Mouse (Mus musculus): ENCODE measurements at regions not wholly inside any gene's neighbourhood (a gene's known extent, or its start where the extent isn't known, plus 50 kb on each side); places are given as distances from the start of the nearest gene placed in this dataset.

DNA sequence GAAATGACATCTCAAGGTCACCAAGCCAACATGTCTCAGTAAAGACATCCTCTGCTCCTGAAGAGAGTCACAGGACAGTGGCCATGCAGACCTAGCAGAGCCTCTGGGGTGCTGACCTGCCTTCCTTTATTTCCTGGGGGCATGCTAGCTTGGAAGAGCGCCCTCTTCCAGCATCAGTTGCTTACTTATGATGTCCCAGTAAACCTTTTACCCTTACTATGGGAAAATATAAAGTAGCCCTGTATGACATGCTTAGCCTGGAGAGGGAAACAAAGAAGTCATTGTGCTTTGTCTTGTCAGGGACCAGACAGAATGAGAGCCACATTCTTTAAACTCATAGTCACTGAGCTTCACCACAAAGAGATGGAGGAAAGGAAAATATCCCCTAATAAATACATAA, 82.9 kb downstream of the Postn start:
- DNase-seq = no peak

DNA sequence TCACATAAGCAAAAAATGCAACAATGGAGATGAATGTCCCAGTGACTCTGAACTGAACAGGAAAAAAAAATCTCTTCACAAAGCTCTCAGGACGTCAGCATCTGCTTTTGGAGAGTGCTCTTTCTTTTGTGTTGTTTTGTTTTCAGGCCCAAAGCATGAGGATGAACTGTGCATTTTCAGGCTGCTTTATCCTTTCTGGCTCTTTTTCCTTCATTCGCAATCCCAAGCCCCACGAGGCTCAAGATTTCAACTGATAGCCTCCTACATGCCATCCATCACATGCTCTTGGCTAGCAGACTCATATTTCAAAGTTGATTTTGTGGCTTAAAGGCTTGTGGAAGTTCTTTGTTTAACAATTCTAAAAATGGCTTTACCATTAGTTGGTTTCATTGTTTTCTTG, 86.0 kb downstream of the Postn start:
- no peak for DNase-seq

DNA sequence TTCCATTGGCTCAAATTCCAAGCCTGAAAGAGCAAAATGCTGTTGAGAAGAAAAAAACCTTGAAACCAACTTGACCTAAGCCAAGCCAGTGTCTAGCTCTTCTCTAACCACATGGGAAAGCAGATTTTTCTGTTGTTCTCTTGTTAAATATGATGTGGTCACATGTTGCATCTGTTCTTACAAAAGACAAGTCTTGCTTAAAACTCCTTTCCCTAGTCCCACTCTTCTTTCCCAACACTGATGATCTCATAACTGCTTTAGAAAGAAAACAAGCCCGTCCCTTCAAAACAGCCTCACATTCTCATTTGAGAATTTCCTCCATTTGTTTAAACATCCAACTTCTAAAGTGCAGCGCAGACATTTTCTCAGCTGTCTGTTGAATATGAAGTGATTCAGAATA, 96.5 kb downstream of the Postn start:
- DNase-seq = no peak

DNA sequence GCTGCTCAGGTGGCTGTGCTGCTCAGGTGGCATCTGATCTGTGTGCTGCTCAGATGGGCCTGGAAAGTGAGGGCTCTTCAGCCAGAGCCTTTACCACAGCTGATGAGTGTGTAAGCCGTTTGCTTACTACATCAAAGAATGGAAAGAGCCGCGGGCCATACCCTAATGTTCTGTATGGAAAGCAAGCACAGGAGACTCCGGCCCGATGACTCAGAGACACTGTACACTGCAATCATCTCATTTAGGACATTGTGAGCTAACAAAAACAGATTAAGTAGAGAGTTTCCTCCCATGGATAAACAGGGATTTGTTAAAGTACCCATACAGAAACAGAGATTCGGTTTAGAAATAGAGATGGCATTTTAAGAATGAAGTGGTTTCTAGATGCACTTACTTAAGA, 100.5 kb downstream of the Postn start:
- no peak for DNase-seq

DNA sequence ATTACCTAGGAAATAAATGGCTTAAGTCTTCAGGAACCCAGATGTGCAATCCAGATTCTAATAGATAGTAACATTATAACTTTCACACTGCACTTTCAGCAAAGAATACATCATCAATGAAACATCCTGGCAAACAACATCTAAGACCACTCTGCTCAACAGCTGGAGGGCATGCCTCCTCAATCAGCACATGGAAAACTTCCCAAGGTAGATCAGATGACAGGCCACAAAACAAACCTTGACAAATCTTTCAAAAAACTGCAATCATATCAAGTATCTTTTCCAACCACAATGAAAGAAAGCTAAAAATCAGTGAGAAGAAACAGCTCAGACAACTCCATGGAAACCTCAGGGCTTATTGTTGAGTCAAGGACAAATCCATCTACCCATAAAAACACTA, 105.2 kb downstream of the Postn start:
- DNase-seq = no peak

DNA sequence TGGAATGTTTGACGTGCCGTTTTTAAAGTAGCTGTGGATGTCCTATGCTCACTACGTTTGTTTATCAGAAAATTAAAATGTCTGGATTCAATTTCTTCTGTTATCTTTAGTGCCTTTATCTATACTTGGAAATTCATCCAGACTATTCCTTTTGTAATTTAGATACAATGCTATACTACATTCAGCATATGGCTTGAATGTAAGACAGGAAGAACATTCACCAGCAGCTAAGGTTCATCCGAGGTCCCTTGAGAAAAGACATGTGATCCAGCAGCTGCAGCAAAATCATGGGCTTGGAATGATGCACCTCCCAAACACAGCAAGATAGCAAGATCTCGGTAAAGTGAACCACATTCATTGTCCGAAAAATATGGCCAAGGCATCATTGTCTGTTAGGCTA, 113.3 kb downstream of the Postn start:
- no peak for DNase-seq

DNA sequence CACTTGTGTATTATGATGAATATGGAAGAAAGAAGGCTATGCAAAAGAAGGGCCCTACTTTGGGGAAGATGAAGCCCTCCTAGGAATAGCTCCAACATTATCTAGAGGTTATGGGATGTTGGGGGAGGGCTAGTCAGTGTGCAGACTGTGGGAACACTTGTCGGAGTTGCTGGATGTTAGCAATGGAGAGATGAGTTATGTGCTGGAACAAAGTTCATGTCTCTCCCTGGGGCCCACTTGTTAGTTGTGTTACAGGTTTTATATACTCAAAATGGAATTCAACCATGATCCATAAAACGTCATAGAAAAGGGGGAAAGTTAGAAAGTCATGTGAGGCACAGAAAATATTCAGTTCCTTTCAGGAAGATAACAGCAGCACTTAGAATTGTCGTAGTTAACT, 115.0 kb downstream of the Postn start:
- DNase-seq = no peak

DNA sequence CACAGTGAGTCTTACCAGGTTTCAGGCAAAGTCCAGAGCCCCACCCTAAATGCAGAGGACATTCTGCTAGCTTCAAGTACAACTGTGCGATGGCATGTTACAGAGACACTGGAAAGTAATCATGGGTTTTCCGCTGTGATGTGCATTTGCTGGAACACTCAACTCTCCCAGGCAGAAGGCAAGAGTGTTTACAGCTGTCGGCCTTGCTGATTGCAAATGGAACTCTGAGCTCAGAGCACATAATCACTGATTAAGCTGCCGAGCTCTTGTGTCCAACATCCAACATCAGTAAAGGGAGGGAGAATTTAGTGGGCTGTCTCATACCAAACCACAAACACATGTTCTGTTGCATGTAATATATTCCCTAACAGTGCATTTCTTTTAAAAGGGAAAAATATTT, 117.1 kb downstream of the Postn start:
- DNase-seq = peak; percentile 28 to 67

DNA sequence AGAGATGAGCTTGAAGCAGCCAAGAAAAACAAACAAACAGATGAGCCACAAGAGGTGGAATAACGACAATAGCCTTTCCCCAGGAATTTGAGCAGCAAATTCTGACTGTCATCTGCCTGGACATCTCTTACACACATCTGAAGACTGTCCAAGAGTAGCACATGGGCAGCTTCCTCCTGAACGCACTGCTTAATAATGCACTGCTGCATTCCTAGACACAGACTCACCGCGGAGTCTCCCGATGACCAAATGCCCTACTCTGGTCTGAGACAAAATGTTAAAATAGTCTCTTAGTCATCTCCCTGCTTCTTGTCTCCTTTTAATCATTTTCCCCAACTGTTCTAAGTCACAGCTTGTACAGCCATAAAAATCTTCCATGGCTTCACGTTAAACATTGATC, 119.3 kb downstream of the Postn start:
- DNase-seq = no peak

DNA sequence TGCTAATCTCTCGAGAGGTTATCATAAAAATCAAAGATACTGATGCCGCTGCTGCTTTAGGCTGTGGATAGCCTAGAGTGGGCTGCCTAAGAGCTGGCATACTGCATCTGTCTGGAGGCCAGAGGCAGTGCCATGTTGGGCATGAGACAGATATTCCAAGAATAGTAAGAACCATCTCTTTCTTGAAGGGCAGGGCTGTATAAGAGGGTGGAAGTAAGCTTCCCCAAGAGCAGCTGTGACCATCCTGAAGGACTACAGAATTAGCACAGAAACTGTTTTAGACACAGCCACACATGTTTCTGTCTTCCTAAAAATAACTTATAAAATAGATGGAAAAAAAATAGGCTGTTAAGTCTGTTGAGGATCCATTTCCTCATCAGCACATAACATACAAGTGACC, 126.4 kb downstream of the Postn start:
- DNase-seq = no peak

DNA sequence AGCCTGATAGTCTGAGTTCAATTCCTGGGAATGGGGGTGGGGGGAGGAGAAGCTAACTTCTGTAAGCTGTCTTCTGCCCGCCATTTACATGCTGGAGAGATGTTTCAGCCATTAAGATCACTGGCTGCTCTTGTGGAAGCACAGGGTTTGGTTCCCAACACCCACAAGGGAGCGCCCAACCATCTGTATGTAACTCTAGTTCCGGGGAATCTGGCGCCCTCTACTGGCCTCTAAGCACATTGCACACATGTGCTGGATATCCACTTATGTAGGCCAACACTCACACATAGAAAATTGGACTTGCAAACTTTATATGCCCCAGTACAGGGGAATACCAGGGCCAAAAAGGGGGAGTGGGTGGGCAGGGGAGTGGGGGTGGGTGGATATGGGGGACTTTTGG, 126.9 kb downstream of the Postn start:
- DNase-seq = no peak

DNA sequence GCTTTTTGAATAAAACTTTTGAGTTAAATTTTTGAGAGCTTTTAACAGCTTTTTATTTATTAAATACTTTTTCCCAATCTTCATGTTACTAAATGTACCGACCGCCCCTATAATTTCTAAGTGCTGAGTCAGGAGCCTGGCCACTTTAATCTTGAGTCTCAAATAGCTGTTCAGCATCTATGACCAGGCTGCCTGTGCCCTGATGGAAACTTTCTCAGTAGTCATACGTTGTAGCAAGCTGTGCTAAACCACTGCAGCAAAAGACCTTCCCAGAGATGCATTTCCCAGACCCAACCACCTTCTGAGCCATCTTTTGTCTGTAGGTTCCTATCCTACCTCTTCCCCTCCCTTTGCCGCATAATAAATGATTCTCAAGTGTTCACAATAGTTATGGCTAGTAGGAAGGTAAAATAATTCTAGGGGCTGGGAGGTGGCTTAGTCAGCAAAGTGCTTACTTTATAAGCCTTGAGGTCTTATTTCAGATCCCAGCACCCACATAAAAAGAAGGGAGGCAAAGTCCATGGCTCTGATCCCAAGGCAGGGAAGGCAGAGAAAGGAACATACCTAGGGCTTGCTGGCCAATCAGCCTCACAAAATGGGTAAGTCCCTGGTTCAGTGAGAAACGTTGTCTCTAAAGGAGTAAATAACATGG, 129.5 kb downstream of the Postn start:
- no peak for DNase-seq

DNA sequence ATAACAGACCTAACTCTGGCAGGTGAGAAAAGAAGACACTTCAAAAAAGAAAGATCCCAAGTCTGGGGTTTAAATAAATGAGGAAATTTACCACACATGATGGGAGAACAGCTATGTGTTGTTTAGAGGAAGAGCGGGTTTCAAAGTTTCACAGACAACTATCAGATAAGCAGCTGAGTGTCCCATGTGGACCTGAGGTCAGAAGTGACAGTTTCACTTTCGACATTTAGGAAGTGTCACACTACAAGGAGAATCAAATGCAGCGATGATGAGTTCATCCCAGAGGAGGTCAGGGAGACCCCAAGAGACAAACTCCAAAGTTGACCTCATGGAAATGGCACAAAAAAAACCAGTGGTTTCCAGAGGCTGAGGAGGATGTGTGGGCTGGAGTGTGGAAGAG, 132.7 kb downstream of the Postn start:
- no peak for DNase-seq

DNA sequence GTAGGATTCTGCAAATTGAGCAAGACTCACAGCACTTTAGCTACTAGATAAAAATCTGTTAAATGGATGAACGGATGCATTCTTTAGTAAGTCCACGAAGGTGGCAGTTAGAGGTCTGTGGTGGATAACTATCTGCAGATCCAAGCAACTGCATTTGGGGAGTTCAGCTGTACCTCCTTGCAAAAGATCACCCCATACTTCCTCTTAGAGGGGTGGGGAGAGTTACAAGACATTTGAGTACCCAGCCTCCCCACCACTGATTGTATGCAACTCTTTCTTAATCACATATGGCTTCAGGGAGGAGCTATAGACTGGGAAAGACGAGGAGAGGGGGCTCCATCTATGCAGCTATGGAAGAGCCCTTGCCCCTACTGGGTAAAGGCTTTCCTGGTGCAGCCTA, 144.1 kb downstream of the Postn start:
- DNase-seq = no peak

DNA sequence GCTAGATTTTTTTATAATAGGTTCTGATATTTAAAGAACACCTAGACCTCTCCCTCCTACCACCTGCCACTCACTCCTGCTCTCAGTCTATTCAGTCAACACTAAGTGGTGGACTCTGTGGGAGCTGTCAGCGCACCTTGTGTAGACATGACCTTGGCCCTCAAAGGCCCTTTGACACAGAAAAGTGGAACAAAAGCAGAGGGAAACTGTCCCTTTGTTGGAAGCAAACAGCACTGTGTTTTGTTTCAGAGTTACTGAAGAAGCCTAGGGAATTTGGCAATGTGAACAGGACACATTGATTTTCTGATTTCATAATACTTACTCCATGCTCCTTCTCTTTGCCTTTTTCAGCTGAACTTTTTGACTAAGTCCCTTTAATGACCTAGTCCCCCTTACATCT, 146.7 kb downstream of the Postn start:
- no peak for DNase-seq

DNA sequence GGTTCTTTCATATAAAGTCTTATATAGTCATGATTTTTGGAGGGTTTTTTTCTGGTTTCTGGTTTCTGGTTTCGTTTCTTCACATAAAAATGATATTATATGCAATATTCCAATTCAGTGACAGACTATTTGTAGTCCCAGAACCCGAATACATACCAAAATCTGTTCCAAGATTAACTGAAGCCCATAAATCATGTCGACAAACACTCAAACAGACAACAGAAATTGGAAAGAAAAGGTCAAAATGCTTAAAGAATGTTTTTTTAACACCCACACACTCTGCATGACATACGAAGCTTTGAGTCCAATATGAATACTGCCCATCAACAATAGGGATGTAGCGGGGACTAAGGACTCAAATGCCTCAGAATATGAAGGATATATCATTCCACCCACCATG, 148.0 kb downstream of the Postn start:
- DNase-seq = no peak

DNA sequence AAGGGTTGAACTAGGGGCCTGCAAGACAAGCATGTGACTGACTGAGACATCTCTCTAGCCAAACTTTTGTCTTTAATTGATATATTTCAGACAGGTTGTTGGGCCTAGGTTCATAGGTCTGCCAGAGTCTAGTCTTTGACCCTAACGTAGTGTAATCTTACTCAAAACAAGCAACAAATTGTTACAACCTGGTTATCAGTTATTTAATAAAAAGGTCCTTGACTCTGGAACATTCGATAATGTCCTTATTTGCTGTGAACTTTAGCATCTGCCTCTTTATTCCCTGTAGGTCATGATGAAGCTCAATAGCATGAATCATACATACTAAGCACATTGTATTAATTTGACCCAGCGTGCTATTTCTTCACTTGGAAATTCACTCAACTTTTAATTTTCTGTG, 156.3 kb downstream of the Postn start:
- DNase-seq = no peak

DNA sequence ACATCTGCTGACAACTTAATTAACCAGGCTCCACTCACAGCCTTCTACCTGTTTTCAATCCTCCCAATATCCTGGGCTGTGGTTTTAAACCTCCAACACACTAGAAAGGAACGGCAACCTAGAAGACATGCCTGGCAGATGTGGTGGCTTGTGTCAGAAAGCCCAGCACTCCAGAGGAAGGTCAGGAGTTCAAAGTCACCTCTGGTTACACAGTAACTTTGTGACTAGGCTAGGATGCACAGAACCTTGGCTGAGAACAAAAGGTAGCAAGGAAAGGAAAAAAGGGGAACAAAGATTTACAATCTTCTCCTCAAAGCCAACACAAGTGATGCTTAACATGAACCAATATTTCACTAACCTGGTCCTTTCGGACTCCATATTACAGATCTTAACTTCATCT, 161.8 kb downstream of the Postn start:
- no peak for DNase-seq

DNA sequence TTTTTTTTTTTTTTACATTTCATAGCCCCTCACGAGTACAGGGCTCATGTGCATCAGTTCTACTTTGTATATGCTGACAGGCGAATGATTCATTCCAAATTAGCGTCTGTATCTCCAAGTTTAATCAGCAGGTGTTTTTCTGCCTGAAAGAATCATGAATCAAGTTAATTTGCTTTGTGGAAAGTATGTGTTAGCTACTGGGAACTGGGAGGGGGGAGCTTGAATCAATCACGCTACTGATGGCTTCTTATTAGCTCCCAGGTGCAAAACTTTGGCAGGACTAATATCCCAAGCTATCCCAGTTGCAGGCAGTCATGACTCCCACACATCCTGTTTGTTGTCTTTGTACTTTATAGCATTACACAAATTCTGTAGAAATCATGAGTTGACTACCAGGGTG, 165.7 kb downstream of the Postn start:
- DNase-seq = no peak

DNA sequence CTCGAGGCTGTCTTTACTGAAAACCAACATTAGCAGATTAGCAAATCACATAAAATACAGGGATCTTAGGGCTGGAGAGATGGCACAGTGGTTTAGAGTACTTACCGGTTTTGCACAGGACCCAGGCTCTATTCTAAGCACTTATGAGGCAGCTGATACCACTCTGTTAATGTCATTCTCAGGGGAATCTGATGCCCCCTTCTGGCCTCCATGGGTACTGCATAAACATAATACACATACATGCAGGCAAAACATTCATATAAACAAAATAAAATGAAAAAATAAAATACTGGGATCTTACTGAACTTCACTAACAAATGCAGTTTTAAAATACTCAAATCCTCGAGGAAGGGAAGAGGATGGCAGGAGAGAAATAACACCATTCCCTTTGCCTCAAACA, 164.3 kb upstream of the Supt20 start:
- no peak for DNase-seq

DNA sequence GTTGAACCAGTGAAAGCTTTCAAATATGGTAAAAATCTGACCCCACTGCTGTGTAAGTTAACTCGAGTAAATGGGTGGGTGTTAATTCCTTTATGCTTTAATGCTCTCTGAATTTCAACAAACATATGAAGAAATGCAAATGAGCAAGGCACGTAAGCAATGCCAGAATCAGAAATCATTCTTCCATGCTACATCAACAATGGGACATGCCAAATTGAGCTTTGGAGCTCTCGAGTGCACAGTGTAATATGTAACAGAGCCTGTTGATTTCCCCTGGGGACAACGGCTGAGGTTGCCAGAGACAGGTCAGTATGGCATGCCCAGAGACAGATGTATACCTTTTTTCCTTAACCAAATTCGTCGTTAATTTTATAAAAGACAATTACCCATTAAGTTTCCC, 162.4 kb upstream of the Supt20 start:
- DNase-seq = no peak

DNA sequence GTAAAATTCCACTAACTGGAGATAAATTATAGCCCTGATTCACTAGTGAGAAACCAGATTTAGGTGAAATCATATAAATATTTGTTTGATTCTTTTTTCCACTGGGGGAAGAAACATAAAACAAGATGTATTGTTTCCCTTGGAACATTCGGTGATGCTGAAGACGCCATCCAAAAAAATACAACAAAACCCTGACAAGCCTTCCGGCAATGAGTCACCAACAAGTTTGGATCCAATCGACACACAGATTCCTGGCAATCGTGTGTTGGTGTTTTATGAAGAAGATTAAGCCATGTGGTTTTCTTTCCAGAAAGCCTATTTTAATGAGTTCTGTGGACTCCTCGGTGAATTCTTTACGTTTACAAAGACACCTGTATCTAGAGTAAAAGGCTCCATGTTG, 157.2 kb upstream of the Supt20 start:
- DNase-seq = no peak

DNA sequence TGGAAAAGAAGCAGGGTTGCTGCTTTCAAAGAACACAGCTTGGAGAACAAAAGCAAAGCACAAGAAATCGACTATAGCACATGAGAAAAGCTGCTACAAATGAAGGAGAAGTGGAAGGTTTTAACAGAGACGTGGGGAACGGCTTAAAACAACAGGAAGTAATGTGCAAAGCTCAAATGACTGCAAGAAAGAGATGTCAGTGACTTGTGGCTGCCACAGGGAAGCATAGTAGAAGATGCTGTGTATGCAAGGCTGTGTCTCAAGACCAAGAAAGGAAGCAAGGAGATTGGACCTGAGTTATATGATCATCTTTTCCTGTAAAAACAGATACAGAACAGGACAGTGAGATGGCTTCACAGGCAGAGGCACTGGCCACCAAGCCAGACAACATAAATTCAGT, 154.6 kb upstream of the Supt20 start:
- DNase-seq = no peak

DNA sequence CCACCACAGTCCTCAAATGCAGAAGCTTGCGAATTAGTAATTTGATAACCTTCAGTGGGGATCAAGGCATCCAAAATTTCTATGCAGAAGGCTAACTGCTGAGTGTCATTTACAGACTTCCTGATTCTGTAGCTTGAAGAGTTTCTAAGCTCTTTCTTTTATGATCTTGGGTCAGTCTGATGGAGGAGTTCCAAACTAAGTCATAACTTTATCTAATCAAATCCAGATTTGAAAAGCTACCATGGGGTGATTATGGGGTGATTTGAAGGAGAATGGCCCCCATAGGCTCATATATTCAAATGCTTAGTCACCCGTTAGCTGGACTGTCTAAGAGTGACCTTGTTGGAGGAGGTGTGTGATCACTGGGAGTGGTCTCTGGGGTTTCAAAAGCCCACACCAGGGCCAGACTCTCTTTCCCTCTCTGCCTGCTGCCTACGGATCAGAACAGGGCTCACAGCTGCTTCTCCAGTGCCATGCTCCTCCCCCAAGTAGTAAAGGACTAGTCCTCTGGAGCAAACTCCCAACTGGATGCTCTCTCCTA, 152.0 kb upstream of the Supt20 start:
- DNase-seq = no peak

DNA sequence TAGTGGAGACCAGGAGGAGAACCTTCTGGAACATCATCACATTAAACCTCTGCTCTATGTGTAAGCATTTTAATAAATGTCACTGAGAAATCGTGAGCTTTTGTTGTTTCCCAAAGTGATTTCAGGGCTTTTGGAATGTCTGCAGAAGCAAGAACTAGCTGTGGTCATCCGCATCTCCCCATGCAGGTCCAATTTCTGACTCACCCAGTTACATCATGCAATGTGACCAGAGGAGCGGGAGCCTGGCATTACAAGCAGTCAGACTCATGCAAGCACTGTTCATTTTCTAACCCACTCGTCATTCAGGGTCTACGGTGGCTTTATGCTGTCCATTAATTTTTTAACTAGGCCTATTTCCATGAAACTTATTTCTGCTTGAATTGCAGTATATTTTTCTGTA, 151.2 kb upstream of the Supt20 start:
- DNase-seq = no peak

DNA sequence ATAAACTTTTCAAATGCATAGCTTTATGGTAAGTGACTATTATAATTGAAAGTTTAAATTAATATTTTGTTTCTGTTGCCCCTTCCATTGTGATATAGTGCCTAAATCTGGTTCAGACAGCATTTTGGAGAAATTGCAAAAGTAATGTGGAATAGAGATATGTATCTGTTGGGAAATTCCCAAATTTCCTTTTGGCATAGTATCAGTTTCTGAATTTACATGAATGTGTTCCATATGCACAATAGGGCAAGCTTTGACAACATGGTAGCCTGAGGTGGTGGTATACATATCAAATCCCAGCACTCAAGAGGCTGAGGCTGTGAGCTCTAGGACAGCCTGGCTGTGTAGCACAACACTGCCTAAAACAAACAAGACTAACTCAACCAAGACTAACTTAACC, 147.2 kb upstream of the Supt20 start:
- no peak for DNase-seq

All from lung, postnatal 4 days (tissue).